Mouse (Mus musculus): ENCODE measurements around the gene Sf3a1.

GRCm38 (mm10) chr11:4177716-4178115 is 17.6 kb downstream of the Sf3a1 start:
- TF ChIP-seq CTCF (IDR thresholded peaks at IDR 0.05; ENCODE audit: insufficient read depth, low read depth, low read length) (no peak), POLR2A (IDR thresholded peaks at IDR 0.05; ENCODE audit: insufficient read depth, low read depth, low read length) (no peak)

All from olfactory bulb, adult 2 months (tissue).